Mouse (Mus musculus): ENCODE data around the gene Cdk9. TPM values are rescaled to one million over a fixed set of nuclear protein-coding genes. Genes with fewer than 3 reads are reported as not detected.

Gene Cdk9
- total RNA-seq, 2 experiments from 2014 or later, result 29.5 to 35.2 TPM

- DNase-seq, result no peak
These were observed 5.9 kb downstream of the Cdk9 start for GRCm38 (mm10) chr2:32706971-32707370.

GRCm38 (mm10) chr2:32705018-32705417, 7.9 kb downstream of the Cdk9 start:
- no peak for DNase-seq

GRCm38 (mm10) chr2:32704021-32704421, 8.9 kb downstream of the Cdk9 start, which contains the start of gene Fpgs:
Gene Fpgs (minus strand): TSS chr2:32704145.
- no peak for DNase-seq

- no peak for DNase-seq
These were observed 9.8 kb downstream of the Cdk9 start for GRCm38 (mm10) chr2:32703046-32703445.

GRCm38 (mm10) chr2:32700966-32701743, 11.7 kb downstream of the Cdk9 start:
- DNase-seq, result no peak

- DNase-seq, result no peak
These were observed 13.2 kb downstream of the Cdk9 start for GRCm38 (mm10) chr2:32699680-32700079.

GRCm38 (mm10) chr2:32694691-32695090, 18.2 kb downstream of the Cdk9 start:
- DNase-seq, result no peak

GRCm38 (mm10) chr2:32693823-32694411, 19.0 kb downstream of the Cdk9 start:
- peak; percentile 95 for DNase-seq

GRCm38 (mm10) chr2:32693282-32693681, 19.6 kb downstream of the Cdk9 start:
- no peak for DNase-seq

GRCm38 (mm10) chr2:32692496-32692895, 20.4 kb downstream of the Cdk9 start:
- DNase-seq, result no peak

GRCm38 (mm10) chr2:32691041-32691440, 21.8 kb downstream of the Cdk9 start:
- DNase-seq, result no peak

GRCm38 (mm10) chr2:32689420-32689819, 23.5 kb downstream of the Cdk9 start:
- DNase-seq, result peak; percentile 93

GRCm38 (mm10) chr2:32687562-32687961, 25.3 kb downstream of the Cdk9 start:
- DNase-seq, result no peak

- no peak for DNase-seq
These were observed 26.2 kb downstream of the Cdk9 start for GRCm38 (mm10) chr2:32686640-32687039.

- no peak for DNase-seq
These were observed 27.1 kb downstream of the Cdk9 start for GRCm38 (mm10) chr2:32685807-32686206.

GRCm38 (mm10) chr2:32684681-32685428, 28.0 kb downstream of the Cdk9 start:
- DNase-seq, result no peak

GRCm38 (mm10) chr2:32683701-32684100, 29.2 kb downstream of the Cdk9 start:
- DNase-seq, result no peak

- peak; percentile 35 for DNase-seq
These were observed 30.0 kb downstream of the Cdk9 start for GRCm38 (mm10) chr2:32682721-32683417.

GRCm38 (mm10) chr2:32681754-32682153, 31.1 kb downstream of the Cdk9 start:
- no peak for DNase-seq

- DNase-seq, result no peak
These were observed 31.8 kb downstream of the Cdk9 start for GRCm38 (mm10) chr2:32680961-32681650.

- DNase-seq, result peak; percentile 34
These were observed 32.8 kb downstream of the Cdk9 start for GRCm38 (mm10) chr2:32680051-32680451.

GRCm38 (mm10) chr2:32677683-32678082, 35.2 kb downstream of the Cdk9 start:
- DNase-seq, result no peak
